Mouse (Mus musculus) forebrain, embryonic 16.5 days (tissue): ENCODE results near the gene Ddx60. TPM values are rescaled to one million over a fixed set of nuclear protein-coding genes. Genes with fewer than 3 reads are reported as not detected.
"Not testable (repeated sequence)": the region's sequence is repeated elsewhere in the genome, so short reads cannot be mapped to it uniquely, and the experiment has no call there.

ENCODE experiments used
- ATAC-seq: fragments of 200-750 bp; cut with Nextera tagmentation; 2 replicates; pipeline ENCODE4 v1.8.0; 2017; ENCODE audit warnings: mild to moderate bottlenecking, moderate library complexity
- H3K27ac ChIP-seq: fragments of 300-500 bp; sonication (generic); 2 replicates; pipeline ENCODE4 v1.5.1; 2014; ENCODE audit warnings: low read length, control low read depth
- H3K27me3 ChIP-seq: fragments of 300-500 bp; sonication (generic); replicated peaks from 2 replicates; pipeline ENCODE4 v1.6.1; 2014; ENCODE audit warnings: low read length; ENCODE audit not compliant: control insufficient read depth, insufficient read depth
- H3K36me3 ChIP-seq: fragments of 300-500 bp; sonication (generic); 2 replicates; pipeline ENCODE4 v1.6.1; 2014; ENCODE audit not compliant: control insufficient read depth, insufficient read depth
- H3K4me1 ChIP-seq: fragments of 300-500 bp; sonication (generic); replicated peaks from 2 replicates; pipeline ENCODE4 v1.6.1; 2014; ENCODE audit warnings: low read length; ENCODE audit not compliant: control insufficient read depth, insufficient read depth
- H3K4me2 ChIP-seq: fragments of 300-500 bp; sonication (generic); 2 replicates; pipeline ENCODE4 v1.6.1; 2014; ENCODE audit warnings: mild to moderate bottlenecking, low read length, control low read depth
- H3K4me3 ChIP-seq: fragments of 300-500 bp; sonication (generic); replicated peaks from 2 replicates; pipeline ENCODE4 v1.5.1; 2014; ENCODE audit warnings: mild to moderate bottlenecking, low read length, control low read depth
- H3K9ac ChIP-seq: fragments of 300-500 bp; sonication (generic); replicated peaks from 2 replicates; pipeline ENCODE4 v1.6.1; 2014; ENCODE audit warnings: low read depth, low read length, control low read depth
- H3K9me3 ChIP-seq: fragments of 300-500 bp; sonication (generic); 2 replicates; pipeline ENCODE4 v1.6.1; 2016; ENCODE audit warnings: low read length; ENCODE audit not compliant: control insufficient read depth
- WGBS: fragments of 180-500 bp; shearing (Covaris S2); extraction: QIAGEN DNeasy Blood & Tissue Kit; methylation state at CpG from one replicate; pipeline ENCODE4 v1.1.7; 2014; 5-methylcytosine and 5-hydroxymethylcytosine counted together
- polyA plus RNA-seq: library from polyadenylated mRNA; unstranded; fragments of >200 nt; fragmentation: Nextera tagmentation; extraction: Ambion mirVana; gene quantifications from 2 replicates; pipeline ENCODE4 v1.2.1, GENCODE M21; 2015

Ddx60 gene
- polyA plus RNA-seq, 1 experiment from 2014 or later = 0.33 TPM

GRCm38 (mm10) chr8:61913957-61914356, 13.9 kb upstream of the Ddx60 start:
- Histone ChIP-seq H3K9ac (no peak overlapping the region), H3K27ac (no peak overlapping the region), H3K4me1 (no peaks in the 10 kb centered on the region), H3K36me3 (no peaks in the 10 kb centered on the region), H3K4me3 (no peak overlapping the region), H3K4me2 (no peak overlapping the region), H3K27me3 (no peaks in the 10 kb centered on the region), H3K9me3 (no peaks in the 10 kb centered on the region)
- WGBS = 86% methylated on average over 9 of the region's 9 CpGs
- ATAC-seq = no peak

- H3K27me3 ChIP-seq = no peaks in the 10 kb centered on the region
- WGBS = 83% methylated on average over 4 of the region's 4 CpGs
These were observed 10.6 kb upstream of the Ddx60 start for GRCm38 (mm10) chr8:61917287-61917686.

GRCm38 (mm10) chr8:61919145-61919788, 8.6 kb upstream of the Ddx60 start:
- 92% methylated on average over 2 of the region's 2 CpGs for WGBS
- no peak for ATAC-seq

More at GRCm38 (mm10) chr8:61917287-61917686, 10.6 kb upstream of the Ddx60 start:
- no peak for ATAC-seq
- H3K4me3 ChIP-seq = no peak overlapping the region
- no peak overlapping the region for H3K4me2 ChIP-seq
- no peaks in the 10 kb centered on the region for H3K9me3 ChIP-seq
- no peaks in the 10 kb centered on the region for H3K36me3 ChIP-seq
- no peak overlapping the region for H3K9ac ChIP-seq
- no peak overlapping the region for H3K27ac ChIP-seq
- H3K4me1 ChIP-seq = no peaks in the 10 kb centered on the region

GRCm38 (mm10) chr8:61920389-61920788, 7.5 kb upstream of the Ddx60 start:
- no peak overlapping the region for H3K4me2 ChIP-seq
- no peak overlapping the region for H3K4me3 ChIP-seq
- no peaks in the 10 kb centered on the region for H3K4me1 ChIP-seq
- no peak overlapping the region for H3K27ac ChIP-seq
- H3K9ac ChIP-seq = no peak overlapping the region
- no peaks in the 10 kb centered on the region for H3K36me3 ChIP-seq
- H3K9me3 ChIP-seq = no peaks in the 10 kb centered on the region
- ATAC-seq = no peak
- H3K27me3 ChIP-seq = no peaks in the 10 kb centered on the region
- WGBS = 82% methylated on average over 7 of the region's 7 CpGs

More at GRCm38 (mm10) chr8:61919145-61919788, 8.6 kb upstream of the Ddx60 start:
- no peaks in the 10 kb centered on the region for H3K36me3 ChIP-seq
- H3K27me3 ChIP-seq = no peaks in the 10 kb centered on the region
- H3K27ac ChIP-seq = no peak overlapping the region
- H3K9me3 ChIP-seq = no peaks in the 10 kb centered on the region
- H3K9ac ChIP-seq = no peak overlapping the region
- H3K4me1 ChIP-seq = no peaks in the 10 kb centered on the region
- no peak overlapping the region for H3K4me3 ChIP-seq
- no peak overlapping the region for H3K4me2 ChIP-seq

GRCm38 (mm10) chr8:61921454-61922054, 6.3 kb upstream of the Ddx60 start:
- 80% methylated on average over 10 of the region's 10 CpGs for WGBS

GRCm38 (mm10) chr8:61924518-61924917, 3.4 kb upstream of the Ddx60 start:
- WGBS = 90% methylated on average over 1 of the region's 1 CpGs
- no peak overlapping the region for H3K4me3 ChIP-seq
- H3K9ac ChIP-seq = no peak overlapping the region
- H3K27ac ChIP-seq = no peak overlapping the region
- ATAC-seq = no peak
- no peaks in the 10 kb centered on the region for H3K9me3 ChIP-seq
- no peaks in the 10 kb centered on the region for H3K36me3 ChIP-seq
- peaks cover 7% of the 10 kb centered on the region for H3K4me1 ChIP-seq
- no peaks in the 10 kb centered on the region for H3K27me3 ChIP-seq
- no peak overlapping the region for H3K4me2 ChIP-seq

More at GRCm38 (mm10) chr8:61921454-61922054, 6.3 kb upstream of the Ddx60 start:
- Histone ChIP-seq H3K9ac (no peak overlapping the region), H3K4me3 (no peak overlapping the region), H3K4me2 (no peak overlapping the region), H3K27me3 (no peaks in the 10 kb centered on the region), H3K36me3 (no peaks in the 10 kb centered on the region), H3K27ac (no peak overlapping the region), H3K4me1 (no peaks in the 10 kb centered on the region), H3K9me3 (no peaks in the 10 kb centered on the region)
- ATAC-seq = no peak

GRCm38 (mm10) chr8:61933243-61933642, 5.4 kb downstream of the Ddx60 start:
- ATAC-seq = no peak
- Histone ChIP-seq H3K27me3 (no peaks in the 10 kb centered on the region), H3K9me3 (no peaks in the 10 kb centered on the region), H3K9ac (no peak overlapping the region), H3K4me3 (no peak overlapping the region), H3K4me1 (peaks cover under 1% of the 10 kb centered on the region; the same call in 1 of the 2 replicates), H3K36me3 (no peaks in the 10 kb centered on the region), H3K4me2 (no peak overlapping the region), H3K27ac (no peak overlapping the region)
- WGBS = 44% methylated on average over 2 of the region's 2 CpGs

GRCm38 (mm10) chr8:61937576-61937975, 9.7 kb downstream of the Ddx60 start:
- Histone ChIP-seq H3K9ac (no peak overlapping the region), H3K9me3 (no peaks in the 10 kb centered on the region), H3K4me3 (no peak overlapping the region), H3K27me3 (no peaks in the 10 kb centered on the region), H3K4me1 (no peaks in the 10 kb centered on the region), H3K36me3 (no peaks in the 10 kb centered on the region), H3K4me2 (no peak overlapping the region), H3K27ac (no peak overlapping the region)
- ATAC-seq = no peak
- 35% methylated on average over 2 of the region's 2 CpGs for WGBS

GRCm38 (mm10) chr8:61964591-61965375, 36.9 kb downstream of the Ddx60 start:
- not testable (repeated sequence) for H3K4me2 ChIP-seq, H3K4me3 ChIP-seq, H3K9me3 ChIP-seq, H3K27me3 ChIP-seq, H3K9ac ChIP-seq, ATAC-seq, H3K36me3 ChIP-seq, H3K4me1 ChIP-seq, H3K27ac ChIP-seq
- 81% methylated on average over 4 of the region's 4 CpGs for WGBS
